Comparison of ENCODE assay signal across 7 mouse cellular contexts in the genomic region with DNA sequence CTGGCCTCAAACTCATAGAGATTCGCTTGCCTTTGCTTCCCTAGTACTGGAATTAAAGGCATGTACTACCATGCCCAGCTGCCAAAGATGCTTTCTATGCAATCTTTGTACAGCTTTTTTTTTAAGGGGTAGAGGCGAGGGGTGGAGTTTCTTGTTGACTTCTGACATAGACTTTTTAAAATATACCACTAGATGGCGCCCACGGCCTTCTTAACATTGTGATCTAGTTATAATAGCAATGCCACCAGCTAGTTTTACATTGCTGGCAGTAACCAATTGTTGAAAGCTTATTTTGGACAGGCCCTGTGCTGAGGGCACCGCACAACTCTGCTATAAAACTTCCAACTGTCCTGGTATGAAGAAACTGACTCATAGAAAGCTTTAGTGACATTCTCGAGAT. TPM values are rescaled to one million over a fixed set of nuclear protein-coding genes. Genes with fewer than 3 reads are reported as not detected.
DNase-seq lines count a peak whose midpoint lies in the region; ATAC-seq and TF ChIP-seq lines count a peak whose summit lies in the region.

No protein-coding gene starts in this region.

- no peak overlapping the region for H3K27ac ChIP-seq in forebrain, embryonic 15.5 days (replicated peaks)
- no peak overlapping the region for H3K27ac ChIP-seq in intestine, embryonic 16.5 days (ENCODE audit: low read length)
- no peak overlapping the region for H3K27ac ChIP-seq in liver, postnatal 0 days (ENCODE audit: low read depth)
- H3K27ac ChIP-seq in neural tube, embryonic 15.5 days (replicated peaks): no peak overlapping the region

- TF ChIP-seq EP300 in liver, postnatal 0 days (IDR thresholded peaks at IDR 0.05; ENCODE audit: low read depth): no peak

- H3K9ac ChIP-seq in forebrain, embryonic 15.5 days (replicated peaks): no peak overlapping the region
- no peak overlapping the region for H3K9ac ChIP-seq in intestine, embryonic 16.5 days (ENCODE audit: low read depth, low read length)
- H3K9ac ChIP-seq in liver, postnatal 0 days (replicated peaks): no peak overlapping the region
- no peak overlapping the region for H3K9ac ChIP-seq in neural tube, embryonic 15.5 days (replicated peaks)

- H3K27me3 ChIP-seq in forebrain, embryonic 15.5 days: no peaks in the 10 kb centered on the region
- H3K27me3 ChIP-seq in intestine, embryonic 16.5 days (replicated peaks; ENCODE audit: control insufficient read depth, insufficient read depth, low read length): no peaks in the 10 kb centered on the region
- H3K27me3 ChIP-seq in liver, postnatal 0 days (ENCODE audit: insufficient read depth, low read length): no peaks in the 10 kb centered on the region
- no peaks in the 10 kb centered on the region for H3K27me3 ChIP-seq in neural tube, embryonic 15.5 days (replicated peaks)

- 21% methylated on average over 6 of the region's 6 CpGs for WGBS in forebrain, embryonic 15.5 days
- 13% methylated on average over 6 of the region's 6 CpGs for WGBS in intestine, embryonic 16.5 days
- 12% methylated on average over 6 of the region's 6 CpGs for WGBS in liver, postnatal 0 days (ENCODE audit: insufficient replicate concordance)
- 16% methylated on average over 6 of the region's 6 CpGs for WGBS in neural tube, embryonic 15.5 days

- DNase-seq in CD4-positive helper T cell, adult 2 months (ENCODE audit: low read depth, low spot score): peak; percentile 85
- DNase-seq in ES-CJ7 (ENCODE audit: low read depth, low spot score): peak; percentile 71
- DNase-seq in cerebellum, adult 18-20 months: peak; percentile 32 to 50
- peak; percentile 59 for DNase-seq in liver, postnatal 0 days

- no peaks in the 10 kb centered on the region for H3K4me1 ChIP-seq in forebrain, embryonic 15.5 days
- H3K4me1 ChIP-seq in intestine, embryonic 16.5 days (ENCODE audit: control insufficient read depth, insufficient read depth, low read length): peaks cover 2% of the 10 kb centered on the region; the same call in 1 of the 2 replicates
- no peaks in the 10 kb centered on the region for H3K4me1 ChIP-seq in liver, postnatal 0 days (ENCODE audit: insufficient read depth)
- no peaks in the 10 kb centered on the region for H3K4me1 ChIP-seq in neural tube, embryonic 15.5 days

- H3K4me2 ChIP-seq in forebrain, embryonic 15.5 days (replicated peaks): no peak overlapping the region
- H3K4me2 ChIP-seq in intestine, embryonic 16.5 days (ENCODE audit: low read depth, low read length): no peak overlapping the region
- no peak overlapping the region for H3K4me2 ChIP-seq in liver, postnatal 0 days (ENCODE audit: low read depth, low read length)
- no peak overlapping the region for H3K4me2 ChIP-seq in neural tube, embryonic 15.5 days

- H3K36me3 ChIP-seq in forebrain, embryonic 15.5 days: no peaks in the 10 kb centered on the region
- no peaks in the 10 kb centered on the region for H3K36me3 ChIP-seq in intestine, embryonic 16.5 days (ENCODE audit: control insufficient read depth, insufficient read depth, low read length)
- H3K36me3 ChIP-seq in liver, postnatal 0 days (replicated peaks; ENCODE audit: insufficient read depth, low read length): peaks cover 10% of the 10 kb centered on the region
- peaks cover 7% of the 10 kb centered on the region; the same call in 1 of the 2 replicates for H3K36me3 ChIP-seq in neural tube, embryonic 15.5 days

- peak; percentile 34 for ATAC-seq in forebrain, embryonic 15.5 days (replicated peaks)
- ATAC-seq in intestine, embryonic 16.5 days: peak; percentile 41; the same call in 1 of the 2 replicates
- ATAC-seq in liver, postnatal 0 days: peak; percentile 25
- peak; percentile 75; the same call in 1 of the 2 replicates for ATAC-seq in neural tube, embryonic 15.5 days (ENCODE audit: low FRiP score)

- H3K4me3 ChIP-seq in forebrain, embryonic 15.5 days: no peak overlapping the region
- no peak overlapping the region for H3K4me3 ChIP-seq in intestine, embryonic 16.5 days (ENCODE audit: low read length)
- no peak overlapping the region for H3K4me3 ChIP-seq in liver, postnatal 0 days (ENCODE audit: low read depth, low read length)
- H3K4me3 ChIP-seq in neural tube, embryonic 15.5 days (replicated peaks): no peak overlapping the region

- no peaks in the 10 kb centered on the region for H3K9me3 ChIP-seq in forebrain, embryonic 15.5 days
- H3K9me3 ChIP-seq in intestine, embryonic 16.5 days (ENCODE audit: control insufficient read depth, low read length): no peaks in the 10 kb centered on the region
- H3K9me3 ChIP-seq in liver, postnatal 0 days (ENCODE audit: low read length): no peaks in the 10 kb centered on the region
- no peaks in the 10 kb centered on the region for H3K9me3 ChIP-seq in neural tube, embryonic 15.5 days (replicated peaks)

- TF ChIP-seq CTCF in liver, postnatal 0 days (IDR thresholded peaks at IDR 0.05; ENCODE audit: low read depth): peak; percentile 69

RNA-seq across cellular contexts. Expression of gene Acta2, which starts 11.3 kb away (rescaled TPM):
- 6.3 and 7.1 TPM in 2 replicates for polyA plus RNA-seq in forebrain, embryonic 15.5 days (2015; fragmentation: Nextera tagmentation; extraction: Ambion mirVana)
- 1,466 and 1,574 TPM in 2 replicates for polyA plus RNA-seq in intestine, embryonic 16.5 days (2015; fragmentation: Nextera tagmentation; extraction: Ambion mirVana)
- polyA plus RNA-seq in liver, postnatal 0 days (2015; fragmentation: Nextera tagmentation; extraction: Ambion mirVana): 7.3 and 7.7 TPM in 2 replicates
- 21.1 and 200 TPM in 2 replicates for polyA plus RNA-seq in neural tube, embryonic 15.5 days (2015; fragmentation: Nextera tagmentation; extraction: Ambion mirVana)

RNA-seq across cellular contexts. Expression of gene Fas, which starts 46.4 kb away (rescaled TPM):
- 0.17 and 0.42 TPM in 2 replicates for polyA plus RNA-seq in forebrain, embryonic 15.5 days (2015; fragmentation: Nextera tagmentation; extraction: Ambion mirVana)
- polyA plus RNA-seq in intestine, embryonic 16.5 days (2015; fragmentation: Nextera tagmentation; extraction: Ambion mirVana): 5.8 and 6.4 TPM in 2 replicates
- polyA plus RNA-seq in liver, postnatal 0 days (2015; fragmentation: Nextera tagmentation; extraction: Ambion mirVana): 37.1 and 41.9 TPM in 2 replicates
- 1.4 and 2.1 TPM in 2 replicates for polyA plus RNA-seq in neural tube, embryonic 15.5 days (2015; fragmentation: Nextera tagmentation; extraction: Ambion mirVana)

RNA-seq across cellular contexts. Expression of gene Stambpl1, which starts 52.0 kb away (rescaled TPM):
- 7.1 and 7.5 TPM in 2 replicates for polyA plus RNA-seq in forebrain, embryonic 15.5 days (2015; fragmentation: Nextera tagmentation; extraction: Ambion mirVana)
- polyA plus RNA-seq in intestine, embryonic 16.5 days (2015; fragmentation: Nextera tagmentation; extraction: Ambion mirVana): 22.9 and 24.3 TPM in 2 replicates
- 9.2 and 10.3 TPM in 2 replicates for polyA plus RNA-seq in liver, postnatal 0 days (2015; fragmentation: Nextera tagmentation; extraction: Ambion mirVana)
- polyA plus RNA-seq in neural tube, embryonic 15.5 days (2015; fragmentation: Nextera tagmentation; extraction: Ambion mirVana): 25.8 and 28.3 TPM in 2 replicates

Comparison
In these comparisons a context has a peak if more than half of its experiments do, and no peak if none do; other contexts are left out.
1. ATAC-seq: peak in every context shown above with its lines; median percentile 75 in neural tube, embryonic 15.5 days; 41 in intestine, embryonic 16.5 days; 34 in forebrain, embryonic 15.5 days; 25 in liver, postnatal 0 days.